ENCODE assay signal across 8 mouse cellular contexts in genomic region chr12:73341703-73342663, GRCm38 (mm10). TPM values are rescaled to one million over a fixed set of nuclear protein-coding genes. Genes with fewer than 3 reads are reported as not detected.
DNase-seq lines count a peak whose midpoint lies in the region; ATAC-seq lines count a peak whose summit lies in the region.

No protein-coding gene starts in this region.

- no peaks in the 10 kb centered on the region for H3K27me3 ChIP-seq in neural tube, embryonic 11.5 days (ENCODE audit: control insufficient read depth, insufficient read depth, low read length)
- no peaks in the 10 kb centered on the region for H3K27me3 ChIP-seq in limb, embryonic 11.5 days (ENCODE audit: control insufficient read depth, insufficient read depth, low read length)

- no peak overlapping the region for H3K4me3 ChIP-seq in neural tube, embryonic 11.5 days (ENCODE audit: low read depth, low read length)
- H3K4me3 ChIP-seq in limb, embryonic 11.5 days (ENCODE audit: low read depth, low read length) = no peak overlapping the region

- WGBS in neural tube, embryonic 11.5 days = 44% methylated on average over 14 of the region's 14 CpGs
- 24% methylated on average over 14 of the region's 14 CpGs for WGBS in limb, embryonic 11.5 days

- no peak overlapping the region for H3K9ac ChIP-seq in neural tube, embryonic 11.5 days (ENCODE audit: low read length)
- H3K9ac ChIP-seq in limb, embryonic 11.5 days (ENCODE audit: low read length) = peak overlapping the region; percentile 27; the same call in 1 of the 2 replicates

- H3K36me3 ChIP-seq in neural tube, embryonic 11.5 days (ENCODE audit: control insufficient read depth, insufficient read depth, low read length) = no peaks in the 10 kb centered on the region
- no peaks in the 10 kb centered on the region for H3K36me3 ChIP-seq in limb, embryonic 11.5 days (ENCODE audit: control insufficient read depth, insufficient read depth, low read length)

- peaks cover 9% of the 10 kb centered on the region; the same call in 1 of the 2 replicates for H3K4me1 ChIP-seq in neural tube, embryonic 11.5 days (ENCODE audit: control insufficient read depth, insufficient read depth, low read length)
- peaks cover 28% of the 10 kb centered on the region for H3K4me1 ChIP-seq in limb, embryonic 11.5 days (ENCODE audit: control insufficient read depth, insufficient read depth, low read length)

- no peak for DNase-seq in neural tube, embryonic 11.5 days (ENCODE audit: low spot score)
- no peak for DNase-seq in neural tube, embryonic 10.5 days (ENCODE audit: extremely low spot score, low spot score)
- DNase-seq in heart, postnatal 4 days = peak; percentile 33
- peak; percentile 67 for DNase-seq in limb, embryonic 11.5 days (ENCODE audit: low spot score)
- DNase-seq in urinary bladder, adult 2 months (ENCODE audit: low spot score) = no peak
- DNase-seq in adrenal gland, postnatal 4 days (ENCODE audit: low spot score in 2 of 2) = no peak
- DNase-seq in cerebellum, adult 9-11 months = no peak

- peak overlapping the region; percentile 56; the same call in 1 of the 2 replicates for H3K27ac ChIP-seq in neural tube, embryonic 11.5 days (ENCODE audit: low read depth, low read length)
- peak overlapping the region; percentile 68 for H3K27ac ChIP-seq in limb, embryonic 11.5 days (replicated peaks; ENCODE audit: low read depth, low read length)

- ATAC-seq in neural tube, embryonic 11.5 days (ENCODE audit: insufficient read depth, low FRiP score, low TSS enrichment) = no peak
- ATAC-seq in limb, embryonic 11.5 days (ENCODE audit: insufficient number of reproducible peaks, low FRiP score, low TSS enrichment, low read depth) = peak; percentile 57; the same call in 1 of the 2 replicates
- ATAC-seq in megakaryocyte-erythroid progenitor cell, adult 5-6 weeks (replicated peaks; ENCODE audit: low FRiP score, low TSS enrichment, poor library complexity, severe bottlenecking) = 0 out of 2 replicates have a peak, but pooled peaks have one; percentile 35

- no peaks in the 10 kb centered on the region for H3K9me3 ChIP-seq in neural tube, embryonic 11.5 days (ENCODE audit: control insufficient read depth, low read length)
- H3K9me3 ChIP-seq in limb, embryonic 11.5 days (ENCODE audit: control insufficient read depth, low read length) = no peaks in the 10 kb centered on the region

- H3K4me2 ChIP-seq in neural tube, embryonic 11.5 days (ENCODE audit: low read depth) = no peak overlapping the region
- no peak overlapping the region for H3K4me2 ChIP-seq in limb, embryonic 11.5 days (ENCODE audit: low read depth, severe bottlenecking)

RNA-seq across cellular contexts. Expression of gene Slc38a6, which starts 55.4 kb away (rescaled TPM):
- 8.3 and 11.6 TPM in 2 replicates for polyA plus RNA-seq in neural tube, embryonic 11.5 days (2014; fragmentation: Nextera tagmentation; extraction: Ambion mirVana)
- 1 to 10 TPM; 7.4 to 8.5 TPM for total RNA-seq in heart, postnatal 4 days (2021)
- 13.5 and 14.1 TPM in 2 replicates for polyA plus RNA-seq in limb, embryonic 11.5 days (2014; fragmentation: Nextera tagmentation; extraction: Ambion mirVana)
- 4.0 and 12.3 TPM in 2 replicates for total RNA-seq in megakaryocyte-erythroid progenitor cell, adult 5-6 weeks (2014; fragmentation: Nextera tagmentation)
- 0.14 and 2.9 TPM in 2 replicates for total RNA-seq in megakaryocyte-erythroid progenitor cell, adult 5-6 weeks (2017)
- 14.6 and 18.2 TPM in 2 replicates for polyA plus RNA-seq in urinary bladder, adult 2 months (2012; rRNA removed)
- total RNA-seq in adrenal gland, postnatal 4 days (2021) = 10 to 100 TPM; 18.6 to 18.7 TPM

RNA-seq across cellular contexts. Expression of gene Trmt5, which starts 55.5 kb away (rescaled TPM):
- polyA plus RNA-seq in neural tube, embryonic 11.5 days (2014; fragmentation: Nextera tagmentation; extraction: Ambion mirVana) = 19.0 and 21.1 TPM in 2 replicates
- total RNA-seq in heart, postnatal 4 days (2021) = 10 to 100 TPM; 29.6 to 30.5 TPM
- 25.0 and 25.3 TPM in 2 replicates for polyA plus RNA-seq in limb, embryonic 11.5 days (2014; fragmentation: Nextera tagmentation; extraction: Ambion mirVana)
- total RNA-seq in megakaryocyte-erythroid progenitor cell, adult 5-6 weeks (2014; fragmentation: Nextera tagmentation) = 36.4 and 40.6 TPM in 2 replicates
- 27.4 and 43.3 TPM in 2 replicates for total RNA-seq in megakaryocyte-erythroid progenitor cell, adult 5-6 weeks (2017)
- 13.6 and 14.0 TPM in 2 replicates for polyA plus RNA-seq in urinary bladder, adult 2 months (2012; rRNA removed)
- total RNA-seq in adrenal gland, postnatal 4 days (2021) = 10 to 100 TPM; 22.0 to 26.5 TPM

Comparison
In these comparisons a context has a peak if more than half of its experiments do, and no peak if none do; other contexts are left out.
1. DNase-seq: peak in heart, postnatal 4 days (single experiment) and limb, embryonic 11.5 days (single experiment); none in neural tube, embryonic 11.5 days (single experiment), neural tube, embryonic 10.5 days (single experiment), urinary bladder, adult 2 months (single experiment), adrenal gland, postnatal 4 days (0 of 2) and cerebellum, adult 9-11 months (single experiment).